Mouse (Mus musculus) midbrain, embryonic 14.5 days (tissue): ENCODE measurements around the gene Dis3l2. TPM values are rescaled to one million over a fixed set of nuclear protein-coding genes. Genes with fewer than 3 reads are reported as not detected.

Experiments used
- ATAC-seq: fragments of 200-750 bp; cut with Nextera tagmentation; 2 replicates; pipeline ENCODE4 v1.8.0; 2017; ENCODE audit warnings: moderate number of reproducible peaks, moderate library complexity; ENCODE audit not compliant: low FRiP score, low TSS enrichment
- DNase-seq: peaks from one replicate; pipeline ENCODE4 v3.0.0-alpha.2; 2015
- H3K27ac ChIP-seq: fragments of 300-500 bp; sonication (generic); replicated peaks from 2 replicates; pipeline ENCODE4 v1.5.1; 2014; ENCODE audit warnings: mild to moderate bottlenecking, low read depth, low read length, moderate library complexity
- H3K27me3 ChIP-seq: fragments of 300-500 bp; sonication (generic); 2 replicates; pipeline ENCODE4 v1.6.1; 2014; ENCODE audit warnings: low read length, control low read depth, mixed read lengths; ENCODE audit not compliant: control insufficient read depth, insufficient read depth
- H3K36me3 ChIP-seq: fragments of 300-500 bp; sonication (generic); 2 replicates; pipeline ENCODE4 v1.6.1; 2014; ENCODE audit warnings: low read length, control low read depth; ENCODE audit not compliant: control insufficient read depth, insufficient read depth
- H3K4me1 ChIP-seq: fragments of 300-500 bp; sonication (generic); 2 replicates; pipeline ENCODE4 v1.6.1; 2014; ENCODE audit warnings: mild to moderate bottlenecking, antibody characterized with exemption, low read length, control low read depth; ENCODE audit not compliant: control insufficient read depth, insufficient read depth
- H3K4me2 ChIP-seq: fragments of 300-500 bp; sonication (generic); 2 replicates; pipeline ENCODE4 v1.6.1; 2014; ENCODE audit warnings: mild to moderate bottlenecking, low read length, moderate library complexity
- H3K4me3 ChIP-seq: fragments of 300-500 bp; sonication (generic); replicated peaks from 2 replicates; pipeline ENCODE4 v1.5.1; 2014; ENCODE audit warnings: low read depth, low read length
- H3K9ac ChIP-seq: fragments of 300-500 bp; sonication (generic); replicated peaks from 2 replicates; pipeline ENCODE4 v1.6.1; 2014; ENCODE audit warnings: mild to moderate bottlenecking, low read length, moderate library complexity
- H3K9me3 ChIP-seq: fragments of 300-500 bp; sonication (generic); 2 replicates; pipeline ENCODE4 v1.6.1; 2016; ENCODE audit warnings: low read length, control low read depth, mixed read lengths; ENCODE audit not compliant: control insufficient read depth
- WGBS: fragments of 180-500 bp; shearing (Covaris S2); extraction: QIAGEN DNeasy Blood & Tissue Kit; methylation state at CpG from one replicate; pipeline ENCODE4 v1.1.7; 2014; 5-methylcytosine and 5-hydroxymethylcytosine counted together
- polyA plus RNA-seq: library from polyadenylated mRNA; unstranded; fragments of >200 nt; fragmentation: Nextera tagmentation; extraction: Ambion mirVana; gene quantifications from 2 replicates; pipeline ENCODE4 v1.2.1, GENCODE M21; 2014

Dis3l2 gene
- polyA plus RNA-seq, 1 experiment from 2014 or later = 39.9 TPM

GRCm38 (mm10) chr1:87020714-87021113, 317.1 kb downstream of the Dis3l2 start:
- Histone ChIP-seq H3K4me2 (no peak overlapping the region), H3K27ac (no peak overlapping the region), H3K4me1 (no peaks in the 10 kb centered on the region), H3K9me3 (no peaks in the 10 kb centered on the region), H3K4me3 (no peak overlapping the region), H3K36me3 (peaks cover 13% of the 10 kb centered on the region), H3K9ac (no peak overlapping the region), H3K27me3 (no peaks in the 10 kb centered on the region)
- 86% methylated on average over 5 of the region's 5 CpGs for WGBS
- ATAC-seq (no peak), DNase-seq (no peak)

GRCm38 (mm10) chr1:87021584-87021983, 318.0 kb downstream of the Dis3l2 start:
- DNase-seq = no peak
- Histone ChIP-seq H3K4me3 (no peak overlapping the region), H3K27ac (no peak overlapping the region), H3K9ac (no peak overlapping the region), H3K4me2 (no peak overlapping the region), H3K4me1 (no peaks in the 10 kb centered on the region), H3K27me3 (no peaks in the 10 kb centered on the region), H3K36me3 (peaks cover 13% of the 10 kb centered on the region), H3K9me3 (no peaks in the 10 kb centered on the region)
- no peak for ATAC-seq
- 92% methylated on average over 3 of the region's 3 CpGs for WGBS

- no peak overlapping the region for H3K4me2 ChIP-seq
- no peak overlapping the region for H3K27ac ChIP-seq
- no peaks in the 10 kb centered on the region for H3K27me3 ChIP-seq
- no peaks in the 10 kb centered on the region for H3K4me1 ChIP-seq
- ATAC-seq (no peak), DNase-seq (no peak)
- peaks cover 13% of the 10 kb centered on the region for H3K36me3 ChIP-seq
- H3K9me3 ChIP-seq = no peaks in the 10 kb centered on the region
- H3K4me3 ChIP-seq = no peak overlapping the region
- WGBS = 85% methylated on average over 6 of the region's 6 CpGs
- no peak overlapping the region for H3K9ac ChIP-seq
Observed at GRCm38 (mm10) chr1:87023291-87024170, 319.9 kb downstream of the Dis3l2 start.

- Histone ChIP-seq H3K4me1 (no peaks in the 10 kb centered on the region), H3K36me3 (peaks cover 13% of the 10 kb centered on the region), H3K27me3 (no peaks in the 10 kb centered on the region), H3K4me3 (no peak overlapping the region), H3K27ac (no peak overlapping the region), H3K4me2 (no peak overlapping the region), H3K9ac (no peak overlapping the region), H3K9me3 (no peaks in the 10 kb centered on the region)
- DNase-seq (no peak), ATAC-seq (no peak)
- 63% methylated on average over 1 of the region's 1 CpGs for WGBS
Observed at GRCm38 (mm10) chr1:87025021-87025420, 321.4 kb downstream of the Dis3l2 start.

GRCm38 (mm10) chr1:87028786-87029185, 325.2 kb downstream of the Dis3l2 start:
- 67% methylated on average over 2 of the region's 2 CpGs for whole genome bisulfite sequencing
- Histone ChIP-seq H3K4me3 (no peak overlapping the region), H3K4me1 (no peaks in the 10 kb centered on the region), H3K36me3 (no peaks in the 10 kb centered on the region), H3K4me2 (no peak overlapping the region), H3K9me3 (no peaks in the 10 kb centered on the region), H3K27me3 (no peaks in the 10 kb centered on the region), H3K9ac (no peak overlapping the region), H3K27ac (no peak overlapping the region)
- DNase-seq (no peak), ATAC-seq (no peak)

- H3K4me1 ChIP-seq = peaks cover 8% of the 10 kb centered on the region; the same call in 1 of the 2 replicates
- H3K27ac ChIP-seq = no peak overlapping the region
- 54% methylated on average over 1 of the region's 1 CpGs for WGBS
Observed at GRCm38 (mm10) chr1:87030652-87031051, 327.0 kb downstream of the Dis3l2 start.

GRCm38 (mm10) chr1:87032466-87032865, 328.9 kb downstream of the Dis3l2 start:
- no peak for DNase-seq
- Histone ChIP-seq H3K4me2 (no peak overlapping the region), H3K9me3 (no peaks in the 10 kb centered on the region), H3K27ac (no peak overlapping the region), H3K36me3 (no peaks in the 10 kb centered on the region), H3K9ac (no peak overlapping the region), H3K4me1 (peaks cover 13% of the 10 kb centered on the region; the same call in 1 of the 2 replicates), H3K27me3 (no peaks in the 10 kb centered on the region), H3K4me3 (no peak overlapping the region)
- ATAC-seq = no peak
- 72% methylated on average over 7 of the region's 7 CpGs for WGBS

More at GRCm38 (mm10) chr1:87030652-87031051, 327.0 kb downstream of the Dis3l2 start:
- DNase-seq = no peak
- H3K9ac ChIP-seq = no peak overlapping the region
- ATAC-seq = no peak
- H3K9me3 ChIP-seq = no peaks in the 10 kb centered on the region
- H3K4me2 ChIP-seq = no peak overlapping the region
- no peaks in the 10 kb centered on the region for H3K36me3 ChIP-seq
- no peak overlapping the region for H3K4me3 ChIP-seq
- H3K27me3 ChIP-seq = no peaks in the 10 kb centered on the region

- Histone ChIP-seq H3K4me1 (peaks cover 13% of the 10 kb centered on the region; the same call in 1 of the 2 replicates), H3K9me3 (no peaks in the 10 kb centered on the region), H3K4me3 (no peak overlapping the region), H3K27me3 (no peaks in the 10 kb centered on the region), H3K36me3 (no peaks in the 10 kb centered on the region), H3K9ac (no peak overlapping the region), H3K4me2 (no peak overlapping the region), H3K27ac (peak overlapping the region; percentile 61)
- WGBS = 8% methylated on average over 4 of the region's 4 CpGs
- DNase-seq (peak; percentile 62), ATAC-seq (peak; percentile 55)
Observed at GRCm38 (mm10) chr1:87035532-87036161, 332.0 kb downstream of the Dis3l2 start.
